Mouse (Mus musculus) MEL (cell line): ENCODE results near the gene Pcdh19. TPM values are rescaled to one million over a fixed set of nuclear protein-coding genes. Genes with fewer than 3 reads are reported as not detected.

Experiments
- DNase-seq: peaks from one replicate; pipeline ENCODE4 v3.0.0; 2011; ENCODE audit warnings: low read depth, low spot score
- H3K27ac ChIP-seq: 2 replicates; pipeline ENCODE4 v1.5.1; 2012; ENCODE audit warnings: low read depth, mild to moderate bottlenecking, control low read depth, low read length, moderate library complexity; ENCODE audit not compliant: control insufficient read depth
- H3K27me3 ChIP-seq, 2 experiments: fragments of 150-350 bp in 1 of 2; sonication (generic) in 1 of 2; 2 replicates each; pipeline ENCODE4 v1.6.1; 2012; ENCODE audit warnings: low read length in 2 of 2, mild to moderate bottlenecking in 2 of 2, improper control_type of control experiment in 1 of 2, moderate library complexity in 1 of 2; ENCODE audit not compliant: insufficient read depth in 2 of 2, control insufficient read depth in 1 of 2
- H3K36me3 ChIP-seq, 2 experiments: 2 replicates each; pipeline ENCODE4 v1.6.1; 2012 to 2014; ENCODE audit warnings: low read length in 2 of 2, improper control_type of control experiment in 1 of 2, inconsistent platforms in 1 of 2, mild to moderate bottlenecking in 1 of 2; ENCODE audit not compliant: insufficient read depth in 2 of 2, control insufficient read depth in 1 of 2
- H3K4me1 ChIP-seq, 2 experiments: fragments of 150-350 bp in 1 of 2; sonication (generic) in 1 of 2; 2 replicates each; pipeline ENCODE4 v1.6.1; 2012; ENCODE audit warnings: low read length in 2 of 2, improper control_type of control experiment in 1 of 2, mild to moderate bottlenecking in 1 of 2; ENCODE audit not compliant: insufficient read depth in 2 of 2, control insufficient read depth in 1 of 2
- H3K4me3 ChIP-seq, 2 experiments: fragments of 150-350 bp in 1 of 2; sonication (generic) in 1 of 2; 2 replicates each; pipeline ENCODE4 v1.5.1; 2012; ENCODE audit warnings: low read depth in 2 of 2, low read length in 2 of 2, mild to moderate bottlenecking in 2 of 2, moderate library complexity in 2 of 2, control low read depth in 1 of 2, improper control_type of control experiment in 1 of 2; ENCODE audit not compliant: control insufficient read depth in 1 of 2, insufficient read depth in 1 of 2
- H3K79me2 ChIP-seq: 2 replicates; pipeline ENCODE4 v1.6.1; 2012; ENCODE audit warnings: mild to moderate bottlenecking, low read length, moderate library complexity; ENCODE audit not compliant: control insufficient read depth, poor library complexity, insufficient read depth
- H3K9ac ChIP-seq: 2 replicates; pipeline ENCODE4 v1.6.1; 2012; ENCODE audit warnings: low read depth, mild to moderate bottlenecking, control low read depth, low read length, moderate library complexity; ENCODE audit not compliant: control insufficient read depth, poor library complexity, severe bottlenecking
- H3K9me3 ChIP-seq: fragments of 150-350 bp; sonication (generic); replicated peaks from 2 replicates; pipeline ENCODE4 v1.6.1; 2012; ENCODE audit warnings: mild to moderate bottlenecking, low read length, improper control_type of control experiment, moderate library complexity; ENCODE audit not compliant: insufficient read depth
- CHD2 ChIP-seq: IDR thresholded peaks from 2 replicates; pipeline ENCODE4 v1.6.1; 2011; ENCODE audit warnings: low read length, improper control_type of control experiment
- ELF1 ChIP-seq: IDR thresholded peaks from 2 replicates; pipeline ENCODE4 v1.6.1; 2014; ENCODE audit warnings: low read depth, mild to moderate bottlenecking, inconsistent platforms, low read length, improper control_type of control experiment, moderate library complexity
- EP300 ChIP-seq, 2 experiments: IDR thresholded peaks; 2 replicates each; pipeline ENCODE4 v1.6.1; 2011; ENCODE audit warnings: improper control_type of control experiment in 2 of 2, low read length in 2 of 2, low read depth in 1 of 2, mild to moderate bottlenecking in 1 of 2
- ETS1 ChIP-seq: IDR thresholded peaks from 2 replicates; pipeline ENCODE4 v1.6.1; 2012; ENCODE audit warnings: low read depth, mild to moderate bottlenecking, inconsistent platforms, low read length, improper control_type of control experiment, moderate library complexity
- GABPA ChIP-seq: IDR thresholded peaks from 2 replicates; pipeline ENCODE4 v1.6.1; 2012; ENCODE audit warnings: low read depth, mild to moderate bottlenecking, inconsistent platforms, low read length, improper control_type of control experiment, moderate library complexity
- JUND ChIP-seq: IDR thresholded peaks from 2 replicates; pipeline ENCODE4 v1.6.1; 2011; ENCODE audit warnings: low read depth, mild to moderate bottlenecking, improper control_type of control experiment, low read length
- MAX ChIP-seq: IDR thresholded peaks from 2 replicates; pipeline ENCODE4 v1.6.1; 2011; ENCODE audit warnings: low read length, improper control_type of control experiment
- MAZ ChIP-seq: IDR thresholded peaks from 2 replicates; pipeline ENCODE4 v1.6.1; 2012; ENCODE audit warnings: low read depth, mild to moderate bottlenecking, inconsistent platforms, low read length, improper control_type of control experiment
- MEF2A ChIP-seq: IDR thresholded peaks from 2 replicates; pipeline ENCODE4 v1.6.1; 2014; ENCODE audit warnings: low read depth, mild to moderate bottlenecking, inconsistent platforms, low read length, improper control_type of control experiment; ENCODE audit not compliant: poor library complexity, insufficient replicate concordance, severe bottlenecking; ENCODE audit errors: extremely low read depth
- MYB ChIP-seq: IDR thresholded peaks from 2 replicates; pipeline ENCODE4 v1.6.1; 2011; ENCODE audit warnings: mild to moderate bottlenecking, low read depth, low read length, improper control_type of control experiment
- NELFE ChIP-seq: IDR thresholded peaks from 2 replicates; pipeline ENCODE4 v1.6.1; 2011; ENCODE audit warnings: low read depth, low read length, improper control_type of control experiment
- NRF1 ChIP-seq: IDR thresholded peaks from 2 replicates; pipeline ENCODE4 v1.6.1; 2014; ENCODE audit warnings: low read depth, mild to moderate bottlenecking, inconsistent platforms, low read length, improper control_type of control experiment, moderate library complexity; ENCODE audit not compliant: poor library complexity, insufficient read depth, severe bottlenecking
- POLR2A ChIP-seq, 2 experiments: IDR thresholded peaks; 2 replicates each; pipeline ENCODE4 v1.6.1; 2011 to 2012; ENCODE audit warnings: low read length in 2 of 2, mild to moderate bottlenecking in 2 of 2, control low read depth in 1 of 2, improper control_type of control experiment in 1 of 2, low read depth in 1 of 2, moderate library complexity in 1 of 2; ENCODE audit not compliant: control insufficient read depth in 1 of 2, insufficient read depth in 1 of 2, poor library complexity in 1 of 2
- POLR2AphosphoS5 ChIP-seq: IDR thresholded peaks from 2 replicates; pipeline ENCODE4 v1.6.1; 2012; ENCODE audit warnings: low read depth, borderline replicate concordance, mild to moderate bottlenecking, inconsistent platforms, low read length, moderate library complexity, mixed read lengths
- RAD21 ChIP-seq: IDR thresholded peaks from 2 replicates; pipeline ENCODE4 v1.6.1; 2011; ENCODE audit warnings: mild to moderate bottlenecking, low read depth, low read length, improper control_type of control experiment
- RCOR1 ChIP-seq: IDR thresholded peaks from 2 replicates; pipeline ENCODE4 v1.6.1; 2012; ENCODE audit warnings: low read depth, mild to moderate bottlenecking, inconsistent platforms, low read length, improper control_type of control experiment
- SIN3A ChIP-seq: IDR thresholded peaks from 2 replicates; pipeline ENCODE4 v1.6.1; 2012; ENCODE audit warnings: low read length, improper control_type of control experiment, inconsistent platforms
- SMC3 ChIP-seq: IDR thresholded peaks from 2 replicates; pipeline ENCODE4 v1.6.1; 2011; ENCODE audit warnings: low read depth, low read length, improper control_type of control experiment
- TAL1 ChIP-seq: IDR thresholded peaks from 2 replicates; pipeline ENCODE4 v1.6.1; 2012; ENCODE audit warnings: mild to moderate bottlenecking, inconsistent platforms, low read length, moderate library complexity, mixed read lengths
- TBP ChIP-seq: IDR thresholded peaks from 2 replicates; pipeline ENCODE4 v1.8.0; 2011; ENCODE audit warnings: low read depth, low read length, improper control_type of control experiment
- UBTF ChIP-seq: IDR thresholded peaks from 2 replicates; pipeline ENCODE4 v1.6.1; 2012; ENCODE audit warnings: low read depth, mild to moderate bottlenecking, inconsistent platforms, low read length, improper control_type of control experiment, moderate library complexity, borderline replicate concordance; ENCODE audit not compliant: insufficient read depth
- ZC3H11A ChIP-seq: IDR thresholded peaks from 2 replicates; pipeline ENCODE4 v1.6.1; 2012; ENCODE audit warnings: low read depth, mild to moderate bottlenecking, inconsistent platforms, low read length, improper control_type of control experiment
- ZKSCAN1 ChIP-seq: IDR thresholded peaks from 2 replicates; pipeline ENCODE4 v1.6.1; 2012; ENCODE audit warnings: low read depth, mild to moderate bottlenecking, inconsistent platforms, low read length, improper control_type of control experiment, moderate library complexity
- ZNF384 ChIP-seq: IDR thresholded peaks from 2 replicates; pipeline ENCODE4 v1.6.1; 2012; ENCODE audit warnings: low read depth, mild to moderate bottlenecking, inconsistent platforms, low read length, improper control_type of control experiment
- polyA plus RNA-seq, 2 experiments: library from polyadenylated mRNA; stranded (reverse) in 1 of 2; unstranded in 1 of 2; fragments of >175 nt in 1 of 2; fragments of >200 nt in 1 of 2; gene quantifications; 2 replicates each; pipeline versions ENCODE4 v1.2.1 to v1.2.4; 2012; ENCODE audit warnings: low replicate concordance in 2 of 2, low read depth in 1 of 2; ENCODE audit not compliant: insufficient read length in 2 of 2, insufficient read depth in 1 of 2, missing spikeins in 1 of 2
- total RNA-seq: library from RNA; depleted of rRNA; stranded (reverse); fragments of 300-350 nt; gene quantifications from 2 replicates; pipeline ENCODE4 v1.2.3, GENCODE M21; 2012

Pcdh19 gene
- total and polyA plus RNA-seq, 3 experiments: 0.04 TPM; not detected in 2

DNA sequence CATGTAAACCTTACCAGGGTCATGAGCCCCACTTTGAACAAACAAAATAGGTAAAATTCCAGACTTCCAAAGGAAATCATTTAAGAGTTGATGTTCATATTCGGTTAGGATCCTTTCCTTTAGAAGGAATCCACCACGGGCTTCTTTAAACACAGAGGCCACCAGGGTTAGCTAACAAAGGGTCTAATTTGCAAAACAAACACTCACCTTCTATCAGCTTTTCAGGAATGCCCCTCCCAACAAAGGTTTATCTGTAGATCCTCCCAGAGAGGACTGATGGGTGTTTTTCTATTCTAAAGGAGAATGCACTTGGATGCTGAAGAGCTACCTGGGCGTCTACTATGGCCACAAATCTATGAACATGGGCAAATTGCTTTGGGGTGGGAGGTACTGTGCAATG lies 15.0 kb downstream of the Pcdh19 start:
- H3K36me3 ChIP-seq: no peaks in the 10 kb centered on the region
- H3K79me2 ChIP-seq: no peaks in the 10 kb centered on the region
- no peak for DNase-seq
- TF ChIP-seq SIN3A (no peak), ZKSCAN1 (no peak), TAL1 (no peak), POLR2AphosphoS5 (no peak), ELF1 (no peak), MEF2A (no peak), EP300 (IDR thresholded peaks at IDR 0.05; ENCODE audit: low read depth in 1 of 2, low read length in 2 of 2) (no peak), NRF1 (no peak), TBP (no peak), MAX (no peak), GABPA (no peak), POLR2A (IDR thresholded peaks at IDR 0.05; ENCODE audit: control insufficient read depth in 1 of 2, insufficient read depth in 1 of 2, low read depth in 1 of 2, low read length in 2 of 2, poor library complexity in 1 of 2) (no peak), NELFE (no peak), JUND (no peak)
- no peak overlapping the region for H3K4me3 ChIP-seq
- no peak overlapping the region for H3K9ac ChIP-seq
- H3K27ac ChIP-seq: no peak overlapping the region
- no peaks in the 10 kb centered on the region for H3K27me3 ChIP-seq
- H3K9me3 ChIP-seq: no peaks in the 10 kb centered on the region
- H3K4me1 ChIP-seq: no peaks in the 10 kb centered on the region

DNA sequence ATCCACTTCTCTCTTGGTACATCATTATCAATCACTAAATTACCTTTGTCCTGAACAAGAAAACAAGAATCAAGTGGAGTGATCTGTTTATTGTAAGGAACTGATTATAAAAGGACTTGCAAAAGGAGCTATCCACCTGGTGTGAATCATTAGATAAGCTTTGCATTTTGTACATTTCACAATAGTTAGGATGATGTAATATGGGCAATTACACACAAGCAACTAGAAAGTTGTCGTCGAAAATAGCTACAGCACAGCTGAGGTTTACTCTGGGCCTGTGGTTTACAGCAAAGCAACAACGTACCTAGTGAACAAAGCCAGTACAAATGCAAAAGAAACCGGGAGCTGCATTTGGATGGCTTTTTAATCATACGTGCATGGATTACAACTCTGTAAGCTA lies 28.7 kb downstream of the Pcdh19 start:
- Histone ChIP-seq H3K4me3 (no peak overlapping the region), H3K27ac (no peak overlapping the region), H3K36me3 (peaks cover 0 to 3% of the 10 kb centered on the region in 2 experiments; a peak in 1 of 4 replicates), H3K9ac (no peak overlapping the region), H3K9me3 (no peaks in the 10 kb centered on the region), H3K27me3 (no peaks in the 10 kb centered on the region), H3K4me1 (no peaks in the 10 kb centered on the region; a peak in 1 of 4 replicates), H3K79me2 (no peaks in the 10 kb centered on the region)
- peak; percentile 11 for DNase-seq
- TF ChIP-seq TBP (no peak), EP300 (IDR thresholded peaks at IDR 0.05; ENCODE audit: low read depth in 1 of 2, low read length in 2 of 2) (peak in 1 of 2 experiments; percentile 34; a peak in 1 of 4 replicates), POLR2AphosphoS5 (no peak), SMC3 (no peak), MYB (no peak), RCOR1 (no peak), ZNF384 (no peak), JUND (no peak), ETS1 (peak; percentile 24; the same call in 1 of the 2 replicates), UBTF (no peak), GABPA (no peak), NELFE (no peak), ELF1 (no peak), CHD2 (no peak), MAZ (no peak), ZC3H11A (no peak), RAD21 (no peak), NRF1 (no peak)
